Mouse (Mus musculus) embryonic facial prominence, embryonic 11.5 days (tissue): ENCODE data around the gene Shisa2. TPM values are rescaled to one million over a fixed set of nuclear protein-coding genes. Genes with fewer than 3 reads are reported as not detected.

Experiments used
- ATAC-seq: fragments of 200-750 bp; cut with Nextera tagmentation; replicated peaks from 2 replicates; pipeline ENCODE4 v1.8.0; 2017; ENCODE audit warnings: low read depth; ENCODE audit not compliant: insufficient number of reproducible peaks, low FRiP score, low TSS enrichment
- DNase-seq: peaks from one replicate; pipeline ENCODE4 v3.0.0-alpha.2; 2015; ENCODE audit warnings: low spot score
- H3K27ac ChIP-seq: fragments of 300-500 bp; sonication (generic); replicated peaks from 2 replicates; pipeline ENCODE4 v1.5.1; 2014; ENCODE audit warnings: mild to moderate bottlenecking, low read depth, low read length, control low read depth
- H3K27me3 ChIP-seq: fragments of 300-500 bp; sonication (generic); 2 replicates; pipeline ENCODE4 v1.6.1; 2014; ENCODE audit warnings: mild to moderate bottlenecking, low read length, moderate library complexity, mixed read lengths; ENCODE audit not compliant: control insufficient read depth, insufficient read depth
- H3K36me3 ChIP-seq: fragments of 300-500 bp; sonication (generic); replicated peaks from 2 replicates; pipeline ENCODE4 v1.6.1; 2014; ENCODE audit warnings: low read depth, mild to moderate bottlenecking, low read length, moderate library complexity, mixed read lengths; ENCODE audit not compliant: control insufficient read depth, insufficient read depth
- H3K4me1 ChIP-seq: fragments of 300-500 bp; sonication (generic); 2 replicates; pipeline ENCODE4 v1.6.1; 2014; ENCODE audit warnings: low read length, mixed read lengths; ENCODE audit not compliant: control insufficient read depth, insufficient read depth
- H3K4me2 ChIP-seq: fragments of 300-500 bp; sonication (generic); 2 replicates; pipeline ENCODE4 v1.6.1; 2014; ENCODE audit warnings: low read depth, mild to moderate bottlenecking, control low read depth, low read length, moderate library complexity
- H3K4me3 ChIP-seq: fragments of 300-500 bp; sonication (generic); 2 replicates; pipeline ENCODE4 v1.5.1; 2014; ENCODE audit warnings: low read depth, low read length, control low read depth
- H3K9ac ChIP-seq: fragments of 300-500 bp; sonication (generic); replicated peaks from 2 replicates; pipeline ENCODE4 v1.6.1; 2014; ENCODE audit warnings: mild to moderate bottlenecking, control low read depth, low read length
- H3K9me3 ChIP-seq: fragments of 300-500 bp; sonication (generic); replicated peaks from 2 replicates; pipeline ENCODE4 v1.6.1; 2016; ENCODE audit warnings: mild to moderate bottlenecking, low read length, inconsistent platforms, mixed read lengths; ENCODE audit not compliant: control insufficient read depth
- WGBS: fragments of 180-500 bp; shearing (Covaris S2); extraction: QIAGEN DNeasy Blood & Tissue Kit; methylation state at CpG from one replicate; pipeline ENCODE4 v1.1.7; 2014; 5-methylcytosine and 5-hydroxymethylcytosine counted together
- polyA plus RNA-seq: library from polyadenylated mRNA; unstranded; fragments of >200 nt; fragmentation: Nextera tagmentation; extraction: Ambion mirVana; gene quantifications from 2 replicates; pipeline ENCODE4 v1.2.1, GENCODE M21; 2014

The Shisa2 gene
- polyA plus RNA-seq: 35.4 and 40.6 TPM in 2 replicates

DNA sequence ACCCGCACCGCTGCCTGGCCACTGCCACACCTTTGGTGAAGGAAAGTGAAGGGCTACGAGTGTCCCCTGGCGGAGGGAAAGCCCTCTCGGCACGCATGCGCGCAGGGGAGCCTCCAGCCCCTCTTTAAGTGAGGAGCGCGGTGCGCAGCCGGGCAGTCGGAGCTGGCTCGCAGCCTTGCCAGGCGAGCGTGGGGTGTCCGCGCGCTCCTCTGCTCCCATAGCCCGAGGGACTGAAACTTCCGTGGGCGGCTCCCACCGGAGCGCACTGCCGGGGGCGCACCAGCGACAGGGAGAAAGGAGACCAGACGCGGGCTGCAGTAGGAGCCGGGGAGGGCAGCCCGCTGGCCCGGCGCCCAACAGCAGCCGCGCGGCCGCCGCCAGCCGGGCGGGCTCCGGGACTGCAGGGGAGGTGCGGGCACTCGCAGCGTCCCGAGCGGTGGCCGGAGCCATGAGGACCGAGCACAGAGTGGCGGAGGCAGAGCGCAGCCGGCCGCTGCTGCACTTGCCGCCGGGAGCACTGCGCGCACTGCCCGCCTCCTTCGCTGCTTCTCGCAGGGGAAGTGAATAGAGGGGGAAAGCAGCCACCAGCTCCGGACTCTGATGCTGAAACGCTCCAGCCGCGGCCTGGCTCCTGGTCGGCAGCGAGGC, at the start of gene Shisa2:
Shisa2 (plus strand) TSS at position 151 of the 648 bp plus-strand sequence.
- Histone ChIP-seq H3K4me3 (peak within 1 kb of the TSS; percentile 65), H3K4me2 (peak within 1 kb of the TSS; percentile 82), H3K27ac (peak within 1 kb of the TSS; percentile 69), H3K27me3 (no peaks in the 10 kb centered on the region; the same call in 1 of the 2 replicates), H3K4me1 (no peaks in the 10 kb centered on the region; the same call in 1 of the 2 replicates), H3K36me3 (no peaks in the 10 kb centered on the region; the same call in 1 of the 2 replicates), H3K9ac (peak within 1 kb of the TSS; percentile 75), H3K9me3 (no peaks in the 10 kb centered on the region)
- ATAC-seq (peak; percentile 92), DNase-seq (peak; percentile 93)
- WGBS: 1% methylated on average over 61 of the region's 65 CpGs

DNA sequence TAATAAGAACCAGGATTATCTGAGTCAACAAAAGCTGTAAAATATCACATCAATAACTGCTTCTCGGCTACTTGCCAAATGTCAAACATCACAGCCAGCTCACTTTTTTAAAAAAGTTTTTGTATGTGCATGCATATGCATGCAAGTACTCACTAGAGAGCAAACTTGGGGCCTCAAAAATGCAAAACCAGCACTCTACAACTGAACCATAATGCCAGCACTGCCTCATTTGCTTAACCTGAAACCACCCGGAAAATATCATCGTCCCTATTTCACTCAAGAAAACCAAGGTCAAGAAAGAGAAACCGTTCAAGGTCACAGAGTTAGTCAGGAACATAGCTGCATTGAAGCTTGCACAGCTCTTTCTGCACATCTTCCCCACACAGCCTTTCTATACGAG, 48.7 kb upstream of the Shisa2 start:
- DNase-seq (no peak), ATAC-seq (no peak)
- Histone ChIP-seq H3K27ac (no peak overlapping the region), H3K9ac (no peak overlapping the region), H3K36me3 (no peaks in the 10 kb centered on the region), H3K27me3 (no peaks in the 10 kb centered on the region), H3K4me2 (no peak overlapping the region), H3K4me1 (no peaks in the 10 kb centered on the region), H3K9me3 (no peaks in the 10 kb centered on the region), H3K4me3 (no peak overlapping the region)
- 93% methylated on average over 5 of the region's 5 CpGs for WGBS

DNA sequence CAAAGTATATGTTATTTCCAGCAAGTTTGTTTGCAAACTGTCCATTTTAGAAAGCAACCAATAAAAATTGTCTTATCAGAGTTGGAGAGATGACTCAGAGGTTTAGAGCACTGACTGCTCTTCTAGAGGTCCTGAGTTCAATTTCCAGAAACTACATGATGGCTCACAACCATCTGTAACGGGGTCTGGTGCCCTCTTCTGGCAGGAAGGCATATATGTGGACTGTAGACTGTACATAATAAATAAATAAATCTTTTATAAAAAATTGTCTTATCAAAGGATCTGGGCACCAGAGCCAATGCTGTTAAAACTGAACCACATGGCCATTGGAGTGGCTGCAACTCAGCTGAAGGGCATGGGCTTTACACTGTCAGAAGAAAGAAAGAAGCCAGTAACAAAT, 34.5 kb upstream of the Shisa2 start:
- H3K4me3 ChIP-seq: no peak overlapping the region
- H3K4me1 ChIP-seq: no peaks in the 10 kb centered on the region
- peak; percentile 30 for DNase-seq
- H3K27ac ChIP-seq: no peak overlapping the region
- H3K9me3 ChIP-seq: no peaks in the 10 kb centered on the region
- ATAC-seq: no peak
- 83% methylated on average over 1 of the region's 1 CpGs for WGBS
- H3K36me3 ChIP-seq: peaks cover 8% of the 10 kb centered on the region; the same call in 1 of the 2 replicates
- H3K4me2 ChIP-seq: no peak overlapping the region
- no peaks in the 10 kb centered on the region for H3K27me3 ChIP-seq
- no peak overlapping the region for H3K9ac ChIP-seq

DNA sequence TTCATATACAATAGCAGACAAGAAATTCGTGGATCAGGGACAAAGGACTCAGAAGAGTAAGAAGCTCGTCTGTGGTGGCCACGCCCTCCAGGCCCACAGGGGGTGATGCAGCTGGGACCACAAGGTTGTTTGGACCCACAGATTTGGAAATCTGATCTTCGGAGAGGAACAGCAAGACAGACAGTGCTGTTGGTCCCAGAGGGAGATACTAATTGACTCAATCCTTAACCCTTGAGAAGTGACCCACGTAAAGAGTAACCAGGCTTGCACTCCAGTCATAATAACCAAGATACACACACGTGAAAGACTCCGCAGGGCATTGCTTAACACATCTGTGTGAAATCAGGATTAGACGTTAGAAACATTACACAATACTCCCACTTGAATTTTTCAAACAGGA, 33.2 kb upstream of the Shisa2 start:
- WGBS: 66% methylated on average over 8 of the region's 8 CpGs

DNA sequence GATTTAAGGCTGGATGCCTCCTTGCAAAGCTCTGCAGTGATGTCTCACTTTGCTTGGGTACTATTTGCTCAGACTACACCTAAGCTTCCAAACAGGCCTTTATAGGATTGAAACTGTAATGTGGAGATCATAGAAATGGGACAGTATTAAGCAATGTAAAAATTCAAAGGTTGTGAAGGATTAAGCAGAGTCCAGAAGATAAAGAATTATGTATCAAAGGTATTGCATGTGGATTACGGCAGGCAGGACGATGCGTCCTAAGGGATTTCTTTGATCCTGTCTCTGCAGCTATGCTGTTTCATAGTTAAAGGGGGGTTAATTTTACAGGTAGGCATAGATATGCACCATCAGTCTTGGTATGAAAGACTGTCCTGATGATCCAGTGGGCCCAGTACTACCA, 32.5 kb upstream of the Shisa2 start:
- Histone ChIP-seq H3K4me2 (no peak overlapping the region), H3K36me3 (peaks cover 8% of the 10 kb centered on the region; the same call in 1 of the 2 replicates), H3K27ac (no peak overlapping the region), H3K4me1 (no peaks in the 10 kb centered on the region), H3K4me3 (no peak overlapping the region), H3K9ac (no peak overlapping the region), H3K27me3 (no peaks in the 10 kb centered on the region), H3K9me3 (no peaks in the 10 kb centered on the region)
- DNase-seq: no peak
- no peak for ATAC-seq
- WGBS: 97% methylated on average over 3 of the region's 3 CpGs

More for the DNA sequence above, 33.2 kb upstream of the Shisa2 start:
- peaks cover 8% of the 10 kb centered on the region; the same call in 1 of the 2 replicates for H3K36me3 ChIP-seq
- DNase-seq (no peak), ATAC-seq (no peak)
- H3K27me3 ChIP-seq: no peaks in the 10 kb centered on the region
- no peaks in the 10 kb centered on the region for H3K9me3 ChIP-seq
- no peak overlapping the region for H3K4me2 ChIP-seq
- H3K27ac ChIP-seq: no peak overlapping the region
- no peak overlapping the region for H3K9ac ChIP-seq
- H3K4me1 ChIP-seq: no peaks in the 10 kb centered on the region
- H3K4me3 ChIP-seq: no peak overlapping the region

DNA sequence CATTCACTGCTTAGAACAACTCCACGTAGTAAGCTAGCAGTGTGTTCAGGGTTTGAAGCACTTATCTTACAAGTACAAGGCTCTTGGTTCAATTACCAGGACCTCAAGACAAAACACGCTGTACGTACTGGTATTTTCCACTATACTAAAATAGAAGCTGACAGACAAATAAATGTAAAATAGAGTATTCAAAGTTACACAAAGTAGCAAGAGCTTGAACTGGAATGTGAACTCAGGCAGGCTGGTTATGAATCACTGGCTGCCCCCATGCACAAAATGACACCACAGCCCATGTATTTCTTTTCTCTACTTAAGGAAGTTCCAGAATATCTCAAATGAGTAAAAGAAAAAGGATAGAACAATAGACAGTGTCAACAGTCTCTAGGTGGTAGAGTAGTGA, 30.1 kb upstream of the Shisa2 start:
- H3K27me3 ChIP-seq: no peaks in the 10 kb centered on the region
- H3K4me3 ChIP-seq: no peak overlapping the region
- ATAC-seq: no peak
- no peaks in the 10 kb centered on the region; the same call in 1 of the 2 replicates for H3K36me3 ChIP-seq
- no peak overlapping the region for H3K27ac ChIP-seq
- no peaks in the 10 kb centered on the region for H3K4me1 ChIP-seq
- no peak for DNase-seq
- 96% methylated on average over 3 of the region's 3 CpGs for WGBS
- no peak overlapping the region for H3K9ac ChIP-seq
- H3K9me3 ChIP-seq: no peaks in the 10 kb centered on the region
- no peak overlapping the region for H3K4me2 ChIP-seq

DNA sequence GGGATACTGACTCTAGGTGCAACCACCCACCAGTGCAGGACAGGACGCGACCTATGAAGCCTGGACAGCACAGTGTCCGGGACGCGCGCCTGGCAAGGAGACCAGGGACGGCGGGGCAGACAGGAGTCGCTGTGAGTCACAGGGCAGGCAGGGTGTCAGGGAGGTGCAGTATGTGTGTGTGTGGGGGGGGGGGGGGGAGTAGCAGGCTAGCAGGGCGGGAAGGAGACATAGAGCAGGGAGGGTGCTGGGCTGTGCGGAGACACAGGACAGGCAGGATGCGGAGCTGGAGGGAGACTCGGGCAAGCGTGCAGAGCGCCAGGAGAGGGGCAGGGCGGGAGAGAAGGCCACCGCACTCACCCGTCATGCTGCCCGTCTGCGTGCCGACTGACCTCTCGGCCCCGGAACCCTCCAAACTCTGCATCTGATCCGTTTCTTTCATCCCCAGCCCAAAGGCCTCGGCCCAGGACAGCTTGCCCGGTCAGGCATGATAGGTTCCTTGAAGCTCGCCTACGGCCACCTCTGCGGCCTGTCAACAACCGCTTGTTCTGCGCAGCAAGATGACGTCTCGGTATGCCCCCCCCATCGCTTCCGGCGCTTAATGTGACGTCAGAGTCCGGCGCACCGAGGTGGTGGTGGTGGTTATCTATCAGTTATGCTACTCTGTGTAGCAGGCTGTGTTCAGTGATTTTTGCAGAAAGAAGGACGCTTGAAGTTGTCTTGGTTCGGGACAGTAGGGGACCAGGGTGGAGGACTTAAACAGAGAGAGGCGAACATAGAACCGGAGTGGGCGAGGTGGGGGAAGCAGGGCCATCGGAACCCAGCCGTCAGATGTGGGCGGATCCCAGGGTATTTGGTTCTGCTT, 27.5 kb upstream of the Shisa2 start, which contains the start of gene Cdadc1:
Cdadc1 (minus strand) TSS at position 562 of the 862 bp plus-strand sequence.
- WGBS: 1% methylated on average over 47 of the region's 48 CpGs
- Histone ChIP-seq H3K4me3 (peak within 1 kb of the TSS; percentile 93), H3K27ac (no peak within 1 kb of the TSS), H3K4me2 (peak within 1 kb of the TSS; percentile 88), H3K36me3 (no peaks in the 10 kb centered on the region), H3K4me1 (no peaks in the 10 kb centered on the region), H3K9ac (peak within 1 kb of the TSS; percentile 81), H3K27me3 (no peaks in the 10 kb centered on the region), H3K9me3 (no peaks in the 10 kb centered on the region)
- peak; percentile 91 for ATAC-seq
- DNase-seq: peak; percentile 92

DNA sequence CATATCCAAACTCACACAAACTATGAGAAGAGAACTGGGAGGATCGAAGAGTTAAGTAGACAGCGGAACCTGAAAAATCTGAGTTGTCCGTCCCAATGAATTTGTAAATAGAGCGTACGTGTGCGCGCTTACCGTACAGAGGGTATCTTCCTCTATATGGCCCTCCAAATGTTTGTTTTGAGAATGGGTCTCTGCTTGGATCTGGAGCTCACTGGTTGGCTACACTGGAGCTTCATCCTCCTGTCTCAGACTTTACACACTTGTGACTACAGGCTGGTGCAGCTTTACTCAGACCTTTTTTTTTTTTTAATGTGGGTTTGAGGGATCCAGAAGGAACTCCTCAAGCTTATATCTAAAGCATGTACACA, 26.9 kb upstream of the Shisa2 start:
- peak overlapping the region; percentile 81 for H3K9ac ChIP-seq
- peak overlapping the region; percentile 93 for H3K4me3 ChIP-seq
- no peak for DNase-seq
- H3K4me1 ChIP-seq: no peaks in the 10 kb centered on the region
- H3K27me3 ChIP-seq: no peaks in the 10 kb centered on the region
- no peak overlapping the region for H3K27ac ChIP-seq
- H3K36me3 ChIP-seq: no peaks in the 10 kb centered on the region
- ATAC-seq: no peak
- H3K4me2 ChIP-seq: peak overlapping the region; percentile 49
- 2% methylated on average over 8 of the region's 8 CpGs for WGBS
- no peaks in the 10 kb centered on the region for H3K9me3 ChIP-seq
